Mouse (Mus musculus) ES-E14 (cell line): ENCODE data around the gene Ripk1. TPM values are rescaled to one million over a fixed set of nuclear protein-coding genes. Genes with fewer than 3 reads are reported as not detected.

ENCODE experiments used
- DNase-seq: peaks from one replicate; pipeline ENCODE4 v3.0.0-alpha.2; 2013; ENCODE audit warnings: low read depth, low spot score
- H3K27ac ChIP-seq: 2 replicates; pipeline ENCODE4 v1.5.1; 2012; ENCODE audit warnings: low read depth, mild to moderate bottlenecking, low read length, moderate library complexity, mixed read lengths; ENCODE audit not compliant: poor library complexity, insufficient read depth, severe bottlenecking
- H3K36me3 ChIP-seq: 2 replicates; pipeline ENCODE4 v1.6.1; 2012; ENCODE audit warnings: mild to moderate bottlenecking, low read length, moderate library complexity, mixed read lengths; ENCODE audit not compliant: control insufficient read depth, poor library complexity, insufficient read depth, severe bottlenecking
- H3K4me1 ChIP-seq, 2 experiments: fragments of 150-350 bp in 1 of 2; sonication (generic) in 1 of 2; 2 replicates each; pipeline ENCODE4 v1.6.1; 2012; ENCODE audit warnings: low read length in 2 of 2, mild to moderate bottlenecking in 1 of 2, mixed read lengths in 1 of 2; ENCODE audit not compliant: control insufficient read depth in 2 of 2, insufficient read depth in 2 of 2, poor library complexity in 1 of 2
- H3K4me3 ChIP-seq, 2 experiments: fragments of 150-350 bp in 1 of 2; sonication (generic) in 1 of 2; 2 replicates each; pipeline ENCODE4 v1.5.1; 2012; ENCODE audit warnings: low read length in 2 of 2, low read depth in 1 of 2, mild to moderate bottlenecking in 1 of 2, mixed read lengths in 1 of 2; ENCODE audit not compliant: insufficient read depth in 1 of 2, poor library complexity in 1 of 2, severe bottlenecking in 1 of 2
- H3K9ac ChIP-seq: 2 replicates; pipeline ENCODE4 v1.6.1; 2012; ENCODE audit warnings: low read depth, mild to moderate bottlenecking, low read length, mixed read lengths; ENCODE audit not compliant: poor library complexity, insufficient read depth, severe bottlenecking
- H3K9me3 ChIP-seq: fragments of 150-350 bp; sonication (generic); 2 replicates; pipeline ENCODE4 v1.6.1; 2012; ENCODE audit warnings: low read depth, mild to moderate bottlenecking, low read length; ENCODE audit not compliant: control insufficient read depth, insufficient read depth
- CHD2 ChIP-seq: IDR thresholded peaks from 2 replicates; pipeline ENCODE4 v1.6.1; 2014; ENCODE audit warnings: mild to moderate bottlenecking, low read depth, low read length, inconsistent platforms
- HCFC1 ChIP-seq: IDR thresholded peaks from 2 replicates; pipeline ENCODE4 v1.6.1; 2012; ENCODE audit warnings: low read length, inconsistent platforms, borderline replicate concordance; ENCODE audit not compliant: insufficient read depth
- MAFK ChIP-seq: IDR thresholded peaks from 2 replicates; pipeline ENCODE4 v1.6.1; 2014; ENCODE audit warnings: mild to moderate bottlenecking, low read depth, low read length, inconsistent platforms; ENCODE audit not compliant: insufficient read depth
- ZC3H11A ChIP-seq: IDR thresholded peaks from 2 replicates; pipeline ENCODE4 v1.6.1; 2012; ENCODE audit warnings: low read depth, mild to moderate bottlenecking, inconsistent platforms, low read length, borderline replicate concordance
- ZNF384 ChIP-seq: IDR thresholded peaks from 2 replicates; pipeline ENCODE4 v1.6.1; 2012; ENCODE audit warnings: low read depth, low read length, inconsistent platforms
- in situ Hi-C, 2 experiments: fragments of 600-800 bp; cut with MboI; formaldehyde crosslinking; loops; one replicate each; pipeline ENCODE4 v1.15.1; 2025; ENCODE audit warnings: low sequenced_read_pairs in 2 of 2, inconsistent platforms in 1 of 2; ENCODE audit not compliant: unreplicated experiment in 2 of 2
- total RNA-seq: library from RNA; depleted of rRNA; stranded (reverse); fragments of 300-350 nt; gene quantifications from 2 replicates; pipeline ENCODE4 v1.2.3, GENCODE M21; 2012; rRNA removed

The Ripk1 gene
- total RNA-seq = 7.7 and 10.0 TPM in 2 replicates

GRCm38 (mm10) chr13:34002058-34003006, at the start of gene Ripk1, which contains the start of gene Serpinb6a:
Ripk1 (plus strand) TSS chr13:34002363.
Serpinb6a (minus strand) TSS chr13:34002794.
- no peaks in the 10 kb centered on the region for H3K36me3 ChIP-seq

GRCm38 (mm10) chr13:33952947-33953346, 49.2 kb upstream of the Ripk1 start:
- Histone ChIP-seq H3K27ac (no peak overlapping the region), H3K4me1 (no peaks in the 10 kb centered on the region), H3K9ac (no peak overlapping the region), H3K4me3 (no peak overlapping the region), H3K36me3 (no peaks in the 10 kb centered on the region), H3K9me3 (no peaks in the 10 kb centered on the region)
- TF ChIP-seq CHD2 (no peak), ZNF384 (no peak)
- no peak for DNase-seq
- in situ Hi-C loops = no loop called here

More at GRCm38 (mm10) chr13:34002058-34003006, at the start of gene Ripk1, which contains the start of gene Serpinb6a:
- DNase-seq = peak; percentile 75
- Histone ChIP-seq H3K27ac (no peak within 1 kb of the TSS), H3K4me1 (0 out of 4 replicates have a peak, but pooled peaks cover 0 to 5% of the 10 kb centered on the region in 2 experiments), H3K9ac (peak within 1 kb of the TSS; percentile 88), H3K9me3 (no peaks in the 10 kb centered on the region), H3K4me3 (peak within 1 kb of the TSS; percentile 82 to 95)
- in situ Hi-C loops = no loop called here
- TF ChIP-seq HCFC1 = 0 out of 2 replicates have a peak, but pooled peaks have one; percentile 37
- TF ChIP-seq ZC3H11A = no peak
- no peak for TF ChIP-seq MAFK
- TF ChIP-seq ZNF384 = peak; percentile 64; the same call in 1 of the 2 replicates
- TF ChIP-seq CHD2 = no peak

GRCm38 (mm10) chr13:33956571-33957421, 45.4 kb upstream of the Ripk1 start:
- Histone ChIP-seq H3K4me1 (no peaks in the 10 kb centered on the region), H3K9me3 (no peaks in the 10 kb centered on the region), H3K4me3 (no peak overlapping the region), H3K9ac (no peak overlapping the region), H3K27ac (no peak overlapping the region), H3K36me3 (no peaks in the 10 kb centered on the region)
- TF ChIP-seq ZNF384 (no peak), ZC3H11A (0 out of 2 replicates have a peak, but pooled peaks have one; percentile 27)
- in situ Hi-C loops = no loop called here
- DNase-seq = no peak

GRCm38 (mm10) chr13:33959771-33960170, 42.4 kb upstream of the Ripk1 start:
- Histone ChIP-seq H3K9ac (no peak overlapping the region), H3K27ac (no peak overlapping the region), H3K4me3 (no peak overlapping the region), H3K4me1 (peaks cover 0 to 2% of the 10 kb centered on the region in 2 experiments; a peak in 1 of 4 replicates), H3K36me3 (no peaks in the 10 kb centered on the region), H3K9me3 (no peaks in the 10 kb centered on the region)
- DNase-seq = no peak
- no peak for TF ChIP-seq ZNF384
- TF ChIP-seq MAFK = no peak
- TF ChIP-seq HCFC1 = no peak
- TF ChIP-seq ZC3H11A = no peak
- TF ChIP-seq CHD2 = no peak
- in situ Hi-C loops = no loop called here
